Mouse (Mus musculus) effector memory CD4-positive, alpha-beta T cell, adult 5 months (primary cell): Measurements from ENCODE around the gene Trim13. TPM values are rescaled to one million over a fixed set of nuclear protein-coding genes. Genes with fewer than 3 reads are reported as not detected.

Source experiments
- polyA plus RNA-seq: library from polyadenylated mRNA; unstranded; fragments of 100-300 nt; shearing (Covaris generic); gene quantifications from one replicate; pipeline ENCODE4 v1.2.1, GENCODE M21; 2017

The Trim13 gene
- polyA plus RNA-seq: 9.6 TPM

GRCm38 (mm10) chr14:61597968-61598367 is at the start of gene Trim13:
Gene Trim13 (plus strand): TSS chr14:61598247.

GRCm38 (mm10) chr14:61556289-61557147 is 41.5 kb upstream of the Trim13 start, which contains the start of gene Spryd7:
Gene Spryd7 (minus strand): TSS chr14:61556886.

GRCm38 (mm10) chr14:61607157-61607556 is 9.1 kb downstream of the Trim13 start, which contains the start of gene Kcnrg:
Gene Kcnrg (plus strand): TSS chr14:61607457.

Other genes starting within 250 kb of the Trim13 start
- 9.3 TPM for gene Ebpl, start 237.8 kb upstream of the Trim13 start, polyA plus RNA-seq
- gene Kpna3, start 158.4 kb upstream of the Trim13 start, polyA plus RNA-seq: 35.9 TPM
- 17.8 TPM for gene Spryd7, start 41.4 kb upstream of the Trim13 start, polyA plus RNA-seq
- 0.42 TPM for gene Kcnrg, start 9.2 kb downstream of the Trim13 start, polyA plus RNA-seq